Mouse (Mus musculus): ENCODE results near the gene Ppp1r15a.

GRCm38 (mm10) chr7:45554744-45555143 is 28.7 kb upstream of the Ppp1r15a start, which contains the start of gene Hsd17b14:
- no peak for TF ChIP-seq POLR2A (IDR thresholded peaks at IDR 0.05; ENCODE audit: borderline replicate concordance, extremely low read depth, insufficient read depth, insufficient read length, poor library complexity, severe bottlenecking)
- TF ChIP-seq CTCF (IDR thresholded peaks at IDR 0.05; ENCODE audit: borderline replicate concordance, extremely low read depth, insufficient read depth, insufficient read length), result no peak

All from brain, embryonic 14.5 days (tissue).